Mouse (Mus musculus) hindbrain, postnatal 0 days (tissue): ENCODE measurements around the gene Entpd6. TPM values are rescaled to one million over a fixed set of nuclear protein-coding genes. Genes with fewer than 3 reads are reported as not detected.

Experiments used
- ATAC-seq: fragments of 200-750 bp; cut with Nextera tagmentation; 2 replicates; pipeline ENCODE4 v1.8.0; 2017; ENCODE audit warnings: mild to moderate bottlenecking, moderate TSS enrichment, moderate library complexity
- DNase-seq: peaks from one replicate; pipeline ENCODE4 v3.0.0-alpha.2; 2015; ENCODE audit warnings: low spot score
- H3K27ac ChIP-seq: fragments of 300-500 bp; sonication (generic); 2 replicates; pipeline ENCODE4 v1.5.1; 2014; ENCODE audit warnings: mild to moderate bottlenecking
- H3K27me3 ChIP-seq: fragments of 300-500 bp; sonication (generic); 2 replicates; pipeline ENCODE4 v1.6.1; 2014; ENCODE audit warnings: low read length, mixed read lengths; ENCODE audit not compliant: insufficient read depth
- H3K36me3 ChIP-seq: fragments of 300-500 bp; sonication (generic); 2 replicates; pipeline ENCODE4 v1.6.1; 2014; ENCODE audit warnings: low read length, mixed read lengths; ENCODE audit not compliant: insufficient read depth
- H3K4me1 ChIP-seq: fragments of 300-500 bp; sonication (generic); 2 replicates; pipeline ENCODE4 v1.6.1; 2014; ENCODE audit warnings: antibody characterized with exemption, low read length, mixed read lengths; ENCODE audit not compliant: insufficient read depth
- H3K4me2 ChIP-seq: fragments of 300-500 bp; sonication (generic); 2 replicates; pipeline ENCODE4 v1.6.1; 2014; ENCODE audit warnings: low read depth, mild to moderate bottlenecking, low read length, moderate library complexity, mixed read lengths
- H3K4me3 ChIP-seq: fragments of 300-500 bp; sonication (generic); 2 replicates; pipeline ENCODE4 v1.5.1; 2014; ENCODE audit warnings: low read length
- H3K9ac ChIP-seq: fragments of 300-500 bp; sonication (generic); replicated peaks from 2 replicates; pipeline ENCODE4 v1.6.1; 2014; ENCODE audit warnings: mild to moderate bottlenecking, low read length, moderate library complexity, mixed read lengths
- H3K9me3 ChIP-seq: fragments of 300-500 bp; sonication (generic); 2 replicates; pipeline ENCODE4 v1.6.1; 2016; ENCODE audit warnings: low read length, mixed read lengths
- CTCF ChIP-seq: IDR thresholded peaks from 2 replicates; pipeline ENCODE4 v1.5.1; 2016; ENCODE audit warnings: antibody characterized with exemption, control low read depth, low read depth
- WGBS: fragments of 180-500 bp; shearing (Covaris S2); extraction: QIAGEN DNeasy Blood & Tissue Kit; methylation state at CpG from one replicate; pipeline ENCODE4 v1.1.7; 2014; 5-methylcytosine and 5-hydroxymethylcytosine counted together
- polyA plus RNA-seq: library from polyadenylated mRNA; unstranded; fragments of >200 nt; fragmentation: Nextera tagmentation; extraction: Ambion mirVana; gene quantifications from 2 replicates; pipeline ENCODE4 v1.2.1, GENCODE M21; 2015
- total RNA-seq: library from RNA; depleted of rRNA; stranded (reverse); fragments of >200 nt; gene quantifications from 2 replicates; pipeline ENCODE4 v1.2.3, GENCODE M21; 2014; rRNA removed

Entpd6 gene
- total and polyA plus RNA-seq, 2 experiments from 2014 or later, result 79.5 to 97.1 TPM

- H3K36me3 ChIP-seq, result peaks cover 75% of the 10 kb centered on the region
- H3K27me3 ChIP-seq, result no peaks in the 10 kb centered on the region
- H3K4me1 ChIP-seq, result no peaks in the 10 kb centered on the region
- H3K4me2 ChIP-seq, result no peak overlapping the region
- H3K9ac ChIP-seq, result no peak overlapping the region
- no peak overlapping the region for H3K27ac ChIP-seq
- H3K9me3 ChIP-seq, result no peaks in the 10 kb centered on the region
- H3K4me3 ChIP-seq, result no peak overlapping the region
- 84% methylated on average over 8 of the region's 8 CpGs for whole genome bisulfite sequencing
- TF ChIP-seq CTCF, result no peak
- DNase-seq, result no peak
- no peak for ATAC-seq
Measured at GRCm38 (mm10) chr2:150818742-150819141, 69.9 kb downstream of the Entpd6 start.

- no peaks in the 10 kb centered on the region for H3K27me3 ChIP-seq
- ATAC-seq (no peak), DNase-seq (no peak)
- H3K9ac ChIP-seq, result no peak overlapping the region
- no peak overlapping the region for H3K4me3 ChIP-seq
- no peak for TF ChIP-seq CTCF
- H3K27ac ChIP-seq, result no peak overlapping the region
- H3K4me1 ChIP-seq, result no peaks in the 10 kb centered on the region
- no peak overlapping the region for H3K4me2 ChIP-seq
- H3K9me3 ChIP-seq, result no peaks in the 10 kb centered on the region
- H3K36me3 ChIP-seq, result peaks cover 80% of the 10 kb centered on the region
- 89% methylated on average over 8 of the region's 8 CpGs for WGBS
Measured at GRCm38 (mm10) chr2:150820720-150821119, 71.9 kb downstream of the Entpd6 start.

Other genes with a start within 250 kb of the Entpd6 start
- gene Cst7, start 178.6 kb upstream of the Entpd6 start, total RNA-seq, result 1.4 TPM in 1 of 2 replicates, not detected in the other
- 0.30 TPM in 1 of 2 replicates, not detected in the other for gene Cst7, start 178.6 kb upstream of the Entpd6 start, polyA plus RNA-seq
- gene Apmap, start 140.5 kb upstream of the Entpd6 start, total RNA-seq, result 31.1 and 32.6 TPM in 2 replicates
- 55.6 and 61.6 TPM in 2 replicates for gene Apmap, start 140.5 kb upstream of the Entpd6 start, polyA plus RNA-seq
- 33.0 and 43.5 TPM in 2 replicates for gene Acss1, start 80.5 kb upstream of the Entpd6 start, total RNA-seq
- gene Acss1, start 80.5 kb upstream of the Entpd6 start, polyA plus RNA-seq, result 17.0 and 17.6 TPM in 2 replicates
- gene Vsx1, start 59.7 kb upstream of the Entpd6 start, total RNA-seq, result 0.26 TPM in 1 of 2 replicates, not detected in the other
- 0.10 and 0.13 TPM in 2 replicates for gene Vsx1, start 59.7 kb upstream of the Entpd6 start, polyA plus RNA-seq
- gene Pygb, start 37.7 kb downstream of the Entpd6 start, total RNA-seq, result 302 and 317 TPM in 2 replicates
- 160 and 169 TPM in 2 replicates for gene Pygb, start 37.7 kb downstream of the Entpd6 start, polyA plus RNA-seq
- 158 and 167 TPM in 2 replicates for gene Abhd12, start 155.7 kb downstream of the Entpd6 start, total RNA-seq
- gene Abhd12, start 155.7 kb downstream of the Entpd6 start, polyA plus RNA-seq, result 161 and 164 TPM in 2 replicates
- 5.4 and 8.6 TPM in 2 replicates for gene Gins1, start 156.4 kb downstream of the Entpd6 start, total RNA-seq
- 12.7 and 14.9 TPM in 2 replicates for gene Gins1, start 156.4 kb downstream of the Entpd6 start, polyA plus RNA-seq